Mouse (Mus musculus): ENCODE results near the gene Usp39.

Usp39 gene

GRCm38 (mm10) chr6:72303510-72303909 lies 41.5 kb downstream of the Usp39 start:
- in situ Hi-C loops (cut with MboI, MseI) = no loop called here

GRCm38 (mm10) chr6:72302349-72302925 lies 42.5 kb downstream of the Usp39 start:
- in situ Hi-C loops (cut with MboI, MseI) = no loop called here

- in situ Hi-C loops (cut with MboI, MseI) = no loop called here
Measured at GRCm38 (mm10) chr6:72297825-72298224, 47.2 kb downstream of the Usp39 start.

- in situ Hi-C loops (cut with MboI, MseI) = no loop called here
Measured at GRCm38 (mm10) chr6:72292972-72293651, 51.9 kb downstream of the Usp39 start.

- in situ Hi-C loops (cut with MboI, MseI) = loop anchor here (5.0 kb wide), 1 partner anchor 33 kb away; no protein-coding TSS in a partner anchor
Measured at GRCm38 (mm10) chr6:72289484-72289883, 55.5 kb downstream of the Usp39 start.

GRCm38 (mm10) chr6:72283914-72284313 lies 61.1 kb downstream of the Usp39 start:
- in situ Hi-C loops (cut with MboI, MseI) = no loop called here

GRCm38 (mm10) chr6:72280410-72280998 lies 64.5 kb downstream of the Usp39 start:
- in situ Hi-C loops (cut with MboI, MseI) = no loop called here

- in situ Hi-C loops (cut with MboI, MseI) = no loop called here
Measured at GRCm38 (mm10) chr6:72279505-72279904, 65.5 kb downstream of the Usp39 start.

- in situ Hi-C loops (cut with MboI, MseI) = no loop called here
Measured at GRCm38 (mm10) chr6:72278835-72279234, 66.1 kb downstream of the Usp39 start.

- in situ Hi-C loops (cut with MboI, MseI) = no loop called here
Measured at GRCm38 (mm10) chr6:72277508-72278166, 67.3 kb downstream of the Usp39 start.

- in situ Hi-C loops (cut with MboI, MseI) = no loop called here
Measured at GRCm38 (mm10) chr6:72276972-72277441, 68.0 kb downstream of the Usp39 start.

- in situ Hi-C loops (cut with MboI, MseI) = no loop called here
Measured at GRCm38 (mm10) chr6:72276141-72276540, 68.8 kb downstream of the Usp39 start.

- in situ Hi-C loops (cut with MboI, MseI) = no loop called here
Measured at GRCm38 (mm10) chr6:72275527-72275926, 69.5 kb downstream of the Usp39 start.

- in situ Hi-C loops (cut with MboI, MseI) = no loop called here
Measured at GRCm38 (mm10) chr6:72273153-72273552, 71.8 kb downstream of the Usp39 start.

GRCm38 (mm10) chr6:72272161-72272696 lies 72.8 kb downstream of the Usp39 start:
- in situ Hi-C loops (cut with MboI, MseI) = no loop called here

- in situ Hi-C loops (cut with MboI, MseI) = no loop called here
Measured at GRCm38 (mm10) chr6:72270952-72271519, 73.9 kb downstream of the Usp39 start.

- in situ Hi-C loops (cut with MboI, MseI) = no loop called here
Measured at GRCm38 (mm10) chr6:72270258-72270657, 74.7 kb downstream of the Usp39 start.
